Mouse (Mus musculus): ENCODE measurements around the gene Rest.
A peak's percentile ranks its signal among the peaks of the same experiment; 100 is the strongest.

Gene Rest

GRCm38 (mm10) chr5:77244331-77244987 lies 20.8 kb upstream of the Rest start:
- H3K9me3 ChIP-seq (ENCODE audit: low read length), result no peaks in the 10 kb centered on the region
- H3K4me1 ChIP-seq (replicated peaks; ENCODE audit: low read depth, low read length), result peaks cover 46% of the 10 kb centered on the region
- H3K4me3 ChIP-seq (replicated peaks; ENCODE audit: low read length), result no peak overlapping the region
- H3K27me3 ChIP-seq (ENCODE audit: insufficient read depth, low read length), result no peaks in the 10 kb centered on the region
- no peaks in the 10 kb centered on the region for H3K36me3 ChIP-seq (ENCODE audit: insufficient read depth, low read length)
- TF ChIP-seq CTCF (conservative IDR thresholded peaks at IDR 0.05; ENCODE audit: low read length), result no peak
- no peak for TF ChIP-seq NANOG (IDR thresholded peaks at IDR 0.05; ENCODE audit: borderline replicate concordance, low read length)

- no peak for TF ChIP-seq NANOG (IDR thresholded peaks at IDR 0.05; ENCODE audit: borderline replicate concordance, low read length)
- no peak for TF ChIP-seq CTCF (conservative IDR thresholded peaks at IDR 0.05; ENCODE audit: low read length)
- no peak for TF ChIP-seq POU5F1 (IDR thresholded peaks at IDR 0.05; ENCODE audit: borderline replicate concordance, low read length)
- peaks cover 49% of the 10 kb centered on the region for H3K4me1 ChIP-seq (replicated peaks; ENCODE audit: low read depth, low read length)
- H3K4me3 ChIP-seq (replicated peaks; ENCODE audit: low read length), result peak overlapping the region; percentile 37; the same call in 1 of the 2 replicates
- no peaks in the 10 kb centered on the region for H3K9me3 ChIP-seq (ENCODE audit: low read length)
- H3K27me3 ChIP-seq (ENCODE audit: insufficient read depth, low read length), result no peaks in the 10 kb centered on the region
- no peaks in the 10 kb centered on the region for H3K36me3 ChIP-seq (ENCODE audit: insufficient read depth, low read length)
Observed at GRCm38 (mm10) chr5:77245463-77245786, 19.9 kb upstream of the Rest start.

DNA sequence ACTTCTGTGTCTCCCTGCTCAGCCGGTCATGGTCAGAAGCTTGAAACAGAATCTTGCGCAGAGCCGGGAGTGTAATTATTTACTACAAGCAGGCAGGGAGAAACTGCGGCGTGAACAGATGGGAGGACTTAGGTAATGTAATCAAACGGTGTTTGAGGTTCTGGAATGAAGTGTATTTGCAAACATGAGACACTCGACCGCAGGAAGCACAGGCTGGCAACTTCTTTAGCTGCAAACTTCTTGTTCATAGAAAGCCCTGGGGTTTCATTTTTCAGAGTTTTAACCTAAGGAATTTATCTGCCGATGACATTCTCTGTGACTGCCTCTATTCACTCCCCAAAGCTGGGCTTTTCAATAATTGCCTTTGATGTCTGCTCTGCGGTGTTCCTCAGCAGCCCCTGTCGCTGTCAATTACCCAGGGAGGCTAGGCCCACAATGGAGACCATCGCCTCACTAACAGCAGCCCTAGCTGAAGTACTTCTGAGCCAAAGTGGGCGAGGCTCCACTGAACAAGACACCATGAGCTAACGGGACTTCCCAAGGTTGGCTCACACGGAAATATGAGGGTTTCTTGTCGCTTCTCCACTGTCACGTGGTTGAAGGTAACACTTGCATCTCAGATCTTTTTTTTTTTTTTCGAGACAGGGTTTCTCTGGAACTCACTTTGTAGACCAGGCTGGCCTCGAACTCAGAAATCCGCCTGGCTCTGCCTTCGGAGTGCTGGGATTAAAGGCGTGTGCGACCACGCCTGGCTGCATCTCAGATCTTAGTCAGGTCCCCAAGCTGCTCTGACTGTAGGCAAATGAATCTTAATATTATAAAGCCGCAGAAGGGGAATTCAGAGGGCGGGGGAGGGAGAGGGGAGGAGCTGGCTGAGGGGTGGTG lies 19.3 kb upstream of the Rest start:
- Histone ChIP-seq H3K4me3 (replicated peaks; ENCODE audit: low read length) (peak overlapping the region; percentile 37; the same call in 1 of the 2 replicates), H3K4me1 (replicated peaks; ENCODE audit: low read depth, low read length) (peaks cover 55% of the 10 kb centered on the region)
- no peak for TF ChIP-seq POU5F1 (IDR thresholded peaks at IDR 0.05; ENCODE audit: borderline replicate concordance, low read length)

DNA sequence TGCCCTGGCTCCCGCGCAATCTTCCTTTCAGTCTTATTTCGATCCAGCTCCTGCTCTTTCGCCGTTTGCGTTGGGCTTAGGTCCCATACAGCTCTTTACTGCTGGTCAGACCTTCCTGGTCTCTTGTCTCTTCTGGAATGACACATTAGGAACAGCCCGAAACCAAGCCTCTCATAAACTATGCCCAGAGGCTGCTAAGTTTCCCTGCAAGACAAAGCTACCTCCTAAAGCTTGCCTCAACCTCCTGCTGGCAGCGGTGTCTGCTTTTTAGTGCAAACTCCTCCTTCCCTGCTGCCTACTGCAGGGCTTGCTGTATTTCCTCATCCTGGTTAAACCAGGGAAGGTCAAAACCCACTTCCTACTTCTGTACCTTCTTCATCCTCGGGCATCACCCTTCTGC lies 15.2 kb upstream of the Rest start:
- Histone ChIP-seq H3K4me1 (replicated peaks; ENCODE audit: low read depth, low read length) (peaks cover 81% of the 10 kb centered on the region), H3K9me3 (ENCODE audit: low read length) (no peaks in the 10 kb centered on the region), H3K36me3 (ENCODE audit: insufficient read depth, low read length) (no peaks in the 10 kb centered on the region), H3K4me3 (replicated peaks; ENCODE audit: low read length) (peak overlapping the region; percentile 41), H3K27me3 (ENCODE audit: insufficient read depth, low read length) (no peaks in the 10 kb centered on the region)
- TF ChIP-seq NANOG (IDR thresholded peaks at IDR 0.05; ENCODE audit: borderline replicate concordance, low read length) (no peak), POU5F1 (IDR thresholded peaks at IDR 0.05; ENCODE audit: borderline replicate concordance, low read length) (no peak), CTCF (conservative IDR thresholded peaks at IDR 0.05; ENCODE audit: low read length) (no peak)

More for the DNA sequence above, 19.3 kb upstream of the Rest start:
- Histone ChIP-seq H3K9me3 (ENCODE audit: low read length) (no peaks in the 10 kb centered on the region), H3K27me3 (ENCODE audit: insufficient read depth, low read length) (no peaks in the 10 kb centered on the region), H3K36me3 (ENCODE audit: insufficient read depth, low read length) (no peaks in the 10 kb centered on the region)

DNA sequence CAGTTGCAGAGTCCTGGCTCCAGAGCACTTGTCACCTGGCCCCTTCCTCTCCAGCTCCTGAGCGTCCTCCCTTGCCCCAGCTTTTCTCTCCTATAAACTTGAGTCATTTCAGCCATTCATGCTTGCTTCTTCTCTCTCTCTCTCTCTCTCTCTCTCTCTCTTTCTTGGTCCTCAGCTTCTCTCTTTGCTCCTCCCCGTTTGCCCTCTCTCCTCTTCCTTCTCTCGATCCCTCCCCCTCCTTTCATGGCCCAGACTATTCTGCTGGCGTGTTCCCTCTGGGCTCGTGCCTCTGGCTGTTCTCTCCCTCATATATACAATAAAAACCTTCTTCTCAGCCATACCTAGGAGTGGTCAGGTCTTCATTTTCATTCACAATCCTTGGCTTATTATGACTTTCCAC lies 13.6 kb upstream of the Rest start:
- Histone ChIP-seq H3K27me3 (ENCODE audit: insufficient read depth, low read length) (no peaks in the 10 kb centered on the region), H3K36me3 (ENCODE audit: insufficient read depth, low read length) (no peaks in the 10 kb centered on the region), H3K4me1 (replicated peaks; ENCODE audit: low read depth, low read length) (peaks cover 81% of the 10 kb centered on the region), H3K9me3 (ENCODE audit: low read length) (no peaks in the 10 kb centered on the region), H3K4me3 (replicated peaks; ENCODE audit: low read length) (no peak overlapping the region)
- no peak for TF ChIP-seq NANOG (IDR thresholded peaks at IDR 0.05; ENCODE audit: borderline replicate concordance, low read length)
- no peak for TF ChIP-seq CTCF (conservative IDR thresholded peaks at IDR 0.05; ENCODE audit: low read length)
- no peak for TF ChIP-seq POU5F1 (IDR thresholded peaks at IDR 0.05; ENCODE audit: borderline replicate concordance, low read length)

DNA sequence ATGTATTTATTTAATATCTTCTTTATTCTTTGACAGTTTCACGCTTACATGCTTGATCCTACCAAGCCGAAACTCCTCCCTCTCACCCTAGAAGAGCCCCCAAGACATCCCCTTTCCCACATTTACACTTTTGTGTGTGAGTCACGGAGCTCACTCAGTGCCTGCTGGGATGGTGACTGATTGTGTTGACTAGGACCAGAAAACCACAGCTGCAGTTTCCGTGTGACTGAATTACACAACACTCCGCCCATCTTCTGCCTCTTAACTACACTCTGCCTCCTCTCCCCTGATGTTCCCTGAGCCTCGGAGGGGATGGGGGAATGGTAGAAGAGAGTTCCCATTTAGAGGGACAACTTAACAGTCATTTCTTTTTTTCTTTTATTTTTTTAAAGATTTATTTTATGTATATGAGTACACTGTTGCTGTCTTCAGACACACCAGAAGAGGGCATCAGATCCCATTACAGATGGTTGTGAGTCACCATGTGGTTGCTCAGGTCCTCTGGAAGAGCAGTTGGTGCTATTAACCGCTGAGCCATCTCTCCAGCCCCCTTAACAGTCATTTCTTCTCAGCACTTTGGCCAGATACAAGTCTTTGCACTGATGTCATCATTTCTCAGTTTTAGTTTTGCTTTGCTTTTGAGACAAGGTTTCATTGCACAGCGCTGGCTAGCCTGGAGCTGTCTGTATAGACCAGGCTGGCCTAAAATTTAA lies 13.0 kb upstream of the Rest start:
- no peak overlapping the region for H3K4me3 ChIP-seq (replicated peaks; ENCODE audit: low read length)
- TF ChIP-seq CTCF (conservative IDR thresholded peaks at IDR 0.05; ENCODE audit: low read length), result no peak; the same call in 1 of the 2 replicates
- TF ChIP-seq POU5F1 (IDR thresholded peaks at IDR 0.05; ENCODE audit: borderline replicate concordance, low read length), result no peak
- no peak for TF ChIP-seq NANOG (IDR thresholded peaks at IDR 0.05; ENCODE audit: borderline replicate concordance, low read length)
- H3K9me3 ChIP-seq (ENCODE audit: low read length), result no peaks in the 10 kb centered on the region
- H3K36me3 ChIP-seq (ENCODE audit: insufficient read depth, low read length), result no peaks in the 10 kb centered on the region
- peaks cover 87% of the 10 kb centered on the region for H3K4me1 ChIP-seq (replicated peaks; ENCODE audit: low read depth, low read length)
- H3K27me3 ChIP-seq (ENCODE audit: insufficient read depth, low read length), result no peaks in the 10 kb centered on the region

GRCm38 (mm10) chr5:77253154-77253553 lies 12.1 kb upstream of the Rest start:
- no peaks in the 10 kb centered on the region for H3K9me3 ChIP-seq (ENCODE audit: low read length)
- no peak overlapping the region for H3K4me3 ChIP-seq (replicated peaks; ENCODE audit: low read length)
- no peaks in the 10 kb centered on the region for H3K36me3 ChIP-seq (ENCODE audit: insufficient read depth, low read length)
- TF ChIP-seq POU5F1 (IDR thresholded peaks at IDR 0.05; ENCODE audit: borderline replicate concordance, low read length), result no peak
- no peak for TF ChIP-seq NANOG (IDR thresholded peaks at IDR 0.05; ENCODE audit: borderline replicate concordance, low read length)
- TF ChIP-seq CTCF (conservative IDR thresholded peaks at IDR 0.05; ENCODE audit: low read length), result no peak
- H3K27me3 ChIP-seq (ENCODE audit: insufficient read depth, low read length), result no peaks in the 10 kb centered on the region
- H3K4me1 ChIP-seq (replicated peaks; ENCODE audit: low read depth, low read length), result peaks cover 95% of the 10 kb centered on the region

GRCm38 (mm10) chr5:77254402-77254801 lies 10.9 kb upstream of the Rest start:
- H3K4me1 ChIP-seq (replicated peaks; ENCODE audit: low read depth, low read length), result peaks cover 96% of the 10 kb centered on the region
- H3K27me3 ChIP-seq (ENCODE audit: insufficient read depth, low read length), result no peaks in the 10 kb centered on the region
- H3K4me3 ChIP-seq (replicated peaks; ENCODE audit: low read length), result no peak overlapping the region
- TF ChIP-seq POU5F1 (IDR thresholded peaks at IDR 0.05; ENCODE audit: borderline replicate concordance, low read length) (no peak), NANOG (IDR thresholded peaks at IDR 0.05; ENCODE audit: borderline replicate concordance, low read length) (no peak), CTCF (conservative IDR thresholded peaks at IDR 0.05; ENCODE audit: low read length) (no peak)
- no peaks in the 10 kb centered on the region for H3K9me3 ChIP-seq (ENCODE audit: low read length)
- H3K36me3 ChIP-seq (ENCODE audit: insufficient read depth, low read length), result no peaks in the 10 kb centered on the region
